Mouse (Mus musculus): ENCODE measurements around the gene Lmf1.

Gene Lmf1

GRCm38 (mm10) chr17:25635387-25635786 lies 56.5 kb downstream of the Lmf1 start:
- Histone ChIP-seq H3K4me1 (replicated peaks; ENCODE audit: low read depth, low read length) (no peaks in the 10 kb centered on the region), H3K9me3 (ENCODE audit: low read length) (no peaks in the 10 kb centered on the region), H3K36me3 (ENCODE audit: insufficient read depth, low read length) (peaks cover 28% of the 10 kb centered on the region), H3K27me3 (ENCODE audit: insufficient read depth, low read length) (no peaks in the 10 kb centered on the region), H3K4me3 (replicated peaks; ENCODE audit: low read length) (no peak overlapping the region)
- TF ChIP-seq NANOG (IDR thresholded peaks at IDR 0.05; ENCODE audit: borderline replicate concordance, low read length) (no peak), CTCF (conservative IDR thresholded peaks at IDR 0.05; ENCODE audit: low read length) (no peak), POU5F1 (IDR thresholded peaks at IDR 0.05; ENCODE audit: borderline replicate concordance, low read length) (no peak)

GRCm38 (mm10) chr17:25635806-25636205 lies 56.9 kb downstream of the Lmf1 start:
- TF ChIP-seq NANOG (IDR thresholded peaks at IDR 0.05; ENCODE audit: borderline replicate concordance, low read length) (no peak), CTCF (conservative IDR thresholded peaks at IDR 0.05; ENCODE audit: low read length) (no peak), POU5F1 (IDR thresholded peaks at IDR 0.05; ENCODE audit: borderline replicate concordance, low read length) (no peak)
- Histone ChIP-seq H3K4me3 (replicated peaks; ENCODE audit: low read length) (no peak overlapping the region), H3K9me3 (ENCODE audit: low read length) (no peaks in the 10 kb centered on the region), H3K4me1 (replicated peaks; ENCODE audit: low read depth, low read length) (no peaks in the 10 kb centered on the region), H3K36me3 (ENCODE audit: insufficient read depth, low read length) (peaks cover 28% of the 10 kb centered on the region), H3K27me3 (ENCODE audit: insufficient read depth, low read length) (no peaks in the 10 kb centered on the region)

GRCm38 (mm10) chr17:25637986-25638385 lies 59.1 kb downstream of the Lmf1 start:
- Histone ChIP-seq H3K36me3 (ENCODE audit: insufficient read depth, low read length) (peaks cover 21% of the 10 kb centered on the region), H3K4me1 (replicated peaks; ENCODE audit: low read depth, low read length) (peaks cover under 1% of the 10 kb centered on the region; the same call in 1 of the 2 replicates), H3K4me3 (replicated peaks; ENCODE audit: low read length) (no peak overlapping the region), H3K27me3 (ENCODE audit: insufficient read depth, low read length) (no peaks in the 10 kb centered on the region), H3K9me3 (ENCODE audit: low read length) (no peaks in the 10 kb centered on the region)
- TF ChIP-seq NANOG (IDR thresholded peaks at IDR 0.05; ENCODE audit: borderline replicate concordance, low read length) (no peak), CTCF (conservative IDR thresholded peaks at IDR 0.05; ENCODE audit: low read length) (no peak), POU5F1 (IDR thresholded peaks at IDR 0.05; ENCODE audit: borderline replicate concordance, low read length) (no peak)

- Histone ChIP-seq H3K9me3 (ENCODE audit: low read length) (no peaks in the 10 kb centered on the region), H3K4me3 (replicated peaks; ENCODE audit: low read length) (no peak overlapping the region), H3K4me1 (replicated peaks; ENCODE audit: low read depth, low read length) (peaks cover 5% of the 10 kb centered on the region), H3K36me3 (ENCODE audit: insufficient read depth, low read length) (peaks cover 18% of the 10 kb centered on the region), H3K27me3 (ENCODE audit: insufficient read depth, low read length) (no peaks in the 10 kb centered on the region)
- no peak for TF ChIP-seq NANOG (IDR thresholded peaks at IDR 0.05; ENCODE audit: borderline replicate concordance, low read length)
- TF ChIP-seq CTCF (conservative IDR thresholded peaks at IDR 0.05; ENCODE audit: low read length), result no peak
- TF ChIP-seq POU5F1 (IDR thresholded peaks at IDR 0.05; ENCODE audit: borderline replicate concordance, low read length), result no peak
Observed at GRCm38 (mm10) chr17:25638442-25638841, 59.6 kb downstream of the Lmf1 start.

- Histone ChIP-seq H3K9me3 (ENCODE audit: low read length) (no peaks in the 10 kb centered on the region), H3K27me3 (ENCODE audit: insufficient read depth, low read length) (no peaks in the 10 kb centered on the region), H3K4me3 (replicated peaks; ENCODE audit: low read length) (no peak overlapping the region), H3K36me3 (ENCODE audit: insufficient read depth, low read length) (0 out of 2 replicates have a peak, but pooled peaks cover 4% of the 10 kb centered on the region), H3K4me1 (replicated peaks; ENCODE audit: low read depth, low read length) (peaks cover 12% of the 10 kb centered on the region)
- TF ChIP-seq NANOG (IDR thresholded peaks at IDR 0.05; ENCODE audit: borderline replicate concordance, low read length), result no peak
- TF ChIP-seq CTCF (conservative IDR thresholded peaks at IDR 0.05; ENCODE audit: low read length), result no peak
- no peak for TF ChIP-seq POU5F1 (IDR thresholded peaks at IDR 0.05; ENCODE audit: borderline replicate concordance, low read length)
Observed at GRCm38 (mm10) chr17:25640956-25641355, 62.1 kb downstream of the Lmf1 start.

GRCm38 (mm10) chr17:25642032-25642431 lies 63.1 kb downstream of the Lmf1 start:
- Histone ChIP-seq H3K9me3 (ENCODE audit: low read length) (no peaks in the 10 kb centered on the region), H3K4me3 (replicated peaks; ENCODE audit: low read length) (no peak overlapping the region)
- no peak for TF ChIP-seq CTCF (conservative IDR thresholded peaks at IDR 0.05; ENCODE audit: low read length)

GRCm38 (mm10) chr17:25643517-25644294 lies 64.8 kb downstream of the Lmf1 start:
- Histone ChIP-seq H3K4me1 (replicated peaks; ENCODE audit: low read depth, low read length) (peaks cover 12% of the 10 kb centered on the region), H3K4me3 (replicated peaks; ENCODE audit: low read length) (no peak overlapping the region), H3K9me3 (ENCODE audit: low read length) (no peaks in the 10 kb centered on the region), H3K36me3 (ENCODE audit: insufficient read depth, low read length) (no peaks in the 10 kb centered on the region), H3K27me3 (ENCODE audit: insufficient read depth, low read length) (no peaks in the 10 kb centered on the region)
- TF ChIP-seq NANOG (IDR thresholded peaks at IDR 0.05; ENCODE audit: borderline replicate concordance, low read length), result no peak
- no peak for TF ChIP-seq POU5F1 (IDR thresholded peaks at IDR 0.05; ENCODE audit: borderline replicate concordance, low read length)
- no peak for TF ChIP-seq CTCF (conservative IDR thresholded peaks at IDR 0.05; ENCODE audit: low read length)

More at GRCm38 (mm10) chr17:25642032-25642431, 63.1 kb downstream of the Lmf1 start:
- Histone ChIP-seq H3K27me3 (ENCODE audit: insufficient read depth, low read length) (no peaks in the 10 kb centered on the region), H3K4me1 (replicated peaks; ENCODE audit: low read depth, low read length) (peaks cover 12% of the 10 kb centered on the region), H3K36me3 (ENCODE audit: insufficient read depth, low read length) (0 out of 2 replicates have a peak, but pooled peaks cover under 1% of the 10 kb centered on the region)

GRCm38 (mm10) chr17:25644761-25645160 lies 65.9 kb downstream of the Lmf1 start:
- Histone ChIP-seq H3K36me3 (ENCODE audit: insufficient read depth, low read length) (no peaks in the 10 kb centered on the region), H3K9me3 (ENCODE audit: low read length) (no peaks in the 10 kb centered on the region), H3K27me3 (ENCODE audit: insufficient read depth, low read length) (no peaks in the 10 kb centered on the region), H3K4me3 (replicated peaks; ENCODE audit: low read length) (no peak overlapping the region), H3K4me1 (replicated peaks; ENCODE audit: low read depth, low read length) (peaks cover 12% of the 10 kb centered on the region)
- TF ChIP-seq POU5F1 (IDR thresholded peaks at IDR 0.05; ENCODE audit: borderline replicate concordance, low read length) (no peak), NANOG (IDR thresholded peaks at IDR 0.05; ENCODE audit: borderline replicate concordance, low read length) (no peak), CTCF (conservative IDR thresholded peaks at IDR 0.05; ENCODE audit: low read length) (no peak)

Measured in E14TG2a.4 (cell line).